Mouse (Mus musculus): Measurements from ENCODE around the gene Lzts3.

DNA sequence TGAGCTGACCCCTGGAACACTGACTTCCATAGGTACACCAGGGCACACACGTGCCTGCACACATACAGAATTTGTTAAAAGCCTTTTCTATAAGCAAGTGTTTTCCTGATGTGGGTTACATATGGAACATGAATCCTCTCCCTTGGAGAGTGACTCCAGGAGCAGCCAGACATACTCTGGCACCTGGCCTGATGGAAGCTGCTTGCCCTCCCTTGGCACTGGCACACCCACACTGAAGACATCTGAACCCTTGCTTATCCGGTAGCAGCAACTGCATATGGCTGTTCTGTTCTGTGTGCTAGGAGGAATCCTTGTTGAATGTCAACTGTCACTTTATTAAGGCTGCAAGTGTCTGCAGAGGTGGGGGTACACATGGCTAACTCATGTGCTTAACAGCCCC, 51.6 kb downstream of the Lzts3 start:
- TF ChIP-seq CTCF (IDR thresholded peaks at IDR 0.05; ENCODE audit: extremely low read depth, insufficient read depth, low read length) (no peak), POLR2A (IDR thresholded peaks at IDR 0.05; ENCODE audit: extremely low read depth, insufficient read depth, low read length) (no peak)
